8 mouse cellular contexts compared by ENCODE assay signal in genomic region chr10:94514091-94514505, GRCm38 (mm10).
DNase-seq lines count a peak whose midpoint lies in the region; ATAC-seq lines count a peak whose summit lies in the region.

No protein-coding gene starts in this region.

- H3K27ac ChIP-seq in hindbrain, embryonic 10.5 days, result peak overlapping the region; percentile 88; the same call in 1 of the 2 replicates
- no peak overlapping the region for H3K27ac ChIP-seq in midbrain, embryonic 12.5 days (replicated peaks)

- H3K4me2 ChIP-seq in midbrain, embryonic 12.5 days (replicated peaks), result peak overlapping the region; percentile 95

- peak overlapping the region; percentile 86 for H3K4me3 ChIP-seq in hindbrain, embryonic 10.5 days
- peak overlapping the region; percentile 65 for H3K4me3 ChIP-seq in midbrain, embryonic 12.5 days

- ATAC-seq in midbrain, embryonic 12.5 days (ENCODE audit: low FRiP score, low read depth), result peak; percentile 20; the same call in 1 of the 2 replicates
- ATAC-seq in activated CD4-positive, CD25-positive, alpha-beta regulatory T cell, adult 4 months, result no peak
- ATAC-seq in megakaryocyte progenitor cell, adult 5-6 weeks (replicated peaks; ENCODE audit: poor library complexity), result no peak

- peak overlapping the region; percentile 61 for H3K9ac ChIP-seq in midbrain, embryonic 12.5 days (replicated peaks)

- WGBS in hindbrain, embryonic 10.5 days, result under 1% methylated on average over 12 of the region's 12 CpGs
- 1% methylated on average over 12 of the region's 12 CpGs for WGBS in midbrain, embryonic 12.5 days

- peak; percentile 20 for DNase-seq in kidney, adult 11 months
- no peak for DNase-seq in kidney, postnatal 25 days
- peak; percentile 72 for DNase-seq in R1 (ENCODE audit: low read depth, low spot score)
- no peak for DNase-seq in hindbrain, embryonic 10.5 days (ENCODE audit: low spot score)
- DNase-seq in cerebellum, adult 9-10 months, result no peak

- H3K36me3 ChIP-seq in hindbrain, embryonic 10.5 days, result no peaks in the 10 kb centered on the region
- H3K36me3 ChIP-seq in midbrain, embryonic 12.5 days, result no peaks in the 10 kb centered on the region

- H3K27me3 ChIP-seq in hindbrain, embryonic 10.5 days (ENCODE audit: insufficient read depth, poor library complexity, severe bottlenecking), result peaks cover 60% of the 10 kb centered on the region
- peaks cover 38% of the 10 kb centered on the region for H3K27me3 ChIP-seq in midbrain, embryonic 12.5 days

- peaks cover 35% of the 10 kb centered on the region for H3K4me1 ChIP-seq in hindbrain, embryonic 10.5 days (replicated peaks)
- H3K4me1 ChIP-seq in midbrain, embryonic 12.5 days, result peaks cover 15% of the 10 kb centered on the region

- no peaks in the 10 kb centered on the region for H3K9me3 ChIP-seq in hindbrain, embryonic 10.5 days
- H3K9me3 ChIP-seq in midbrain, embryonic 12.5 days, result no peaks in the 10 kb centered on the region

Comparison
In these comparisons a context has a peak if more than half of its experiments do, and no peak if none do; other contexts are left out.
1. DNase-seq: peak in kidney, adult 11 months (single experiment) and R1 (single experiment); none in kidney, postnatal 25 days (0 of 2), hindbrain, embryonic 10.5 days (single experiment) and cerebellum, adult 9-10 months (single experiment).